Mouse (Mus musculus): ENCODE data around the gene Fras1.

Fras1 gene

DNA sequence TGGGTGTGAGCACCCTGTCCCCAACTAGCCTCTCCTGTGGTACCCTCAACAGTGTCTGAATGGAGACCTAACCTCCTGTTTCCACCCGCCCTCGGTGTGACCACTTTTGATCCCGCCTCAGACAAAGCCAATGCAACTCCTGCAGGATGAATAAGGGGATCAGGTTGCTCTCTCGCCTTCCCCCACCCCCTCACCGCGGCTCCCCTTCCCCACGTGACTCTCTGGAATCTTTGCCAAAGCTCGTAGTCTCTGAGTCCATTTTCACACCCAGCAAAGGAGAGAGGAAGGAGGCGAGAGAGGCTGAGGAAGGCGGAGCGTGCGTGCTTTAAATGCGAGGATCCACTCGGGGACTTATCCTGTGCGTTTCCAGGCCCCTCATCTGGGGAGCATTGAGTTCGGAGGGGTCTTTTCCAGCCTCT, at the start of gene Fras1:
TSS of gene Fras1 (plus strand) at position 389 of the 419 bp plus-strand sequence.
- peak; percentile 84 for DNase-seq (ENCODE audit: low read depth, low spot score)

DNA sequence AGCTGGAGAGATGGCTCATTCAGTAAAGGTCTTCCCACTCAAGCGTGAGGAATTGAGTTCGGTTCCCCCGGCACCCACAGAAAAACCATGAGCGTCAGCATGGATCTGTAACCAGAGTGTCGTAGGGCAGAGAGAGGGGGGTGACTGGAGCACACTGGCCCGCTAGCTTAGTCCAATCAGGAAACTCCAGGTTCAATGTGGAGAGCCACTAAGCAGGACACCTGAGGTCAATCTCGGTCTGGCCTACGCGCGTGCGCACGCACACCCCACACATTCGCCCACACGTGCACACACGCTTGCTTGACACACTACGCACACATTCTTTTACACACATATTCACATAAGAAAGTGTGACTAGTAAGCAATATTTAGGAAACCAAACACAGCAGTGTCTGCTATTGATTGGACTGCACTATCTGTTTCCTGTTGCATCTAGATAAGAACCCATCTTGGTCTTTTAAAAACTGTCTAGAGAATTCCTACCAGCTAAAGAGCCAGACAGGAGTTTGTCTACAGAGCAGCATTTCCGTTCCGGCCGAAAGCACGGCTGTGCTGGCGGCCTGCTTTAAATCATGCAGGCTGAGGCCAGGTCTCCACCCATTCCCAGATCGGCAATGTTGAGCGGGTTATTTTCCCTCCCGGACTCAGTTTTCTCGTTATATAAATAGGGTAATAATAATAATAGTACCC, 42.6 kb upstream of the Fras1 start:
- no peak for DNase-seq (ENCODE audit: low read depth, low spot score)

DNA sequence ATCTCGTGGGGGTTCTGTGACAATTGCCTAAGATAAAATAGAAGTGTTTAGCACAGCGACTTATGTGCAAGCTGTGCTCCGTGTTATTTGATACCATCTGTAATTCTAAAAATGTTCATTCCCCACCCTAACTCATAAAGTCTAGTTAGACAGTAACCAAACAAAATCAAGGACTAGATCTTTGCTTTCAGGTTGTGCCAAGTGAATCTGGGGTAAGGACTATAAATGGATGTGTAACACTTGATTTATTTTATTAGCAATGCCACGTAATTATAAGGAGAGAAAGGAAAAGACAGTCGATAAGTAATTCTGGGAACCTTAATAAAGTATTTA, 42.1 kb upstream of the Fras1 start:
- no peak for DNase-seq (ENCODE audit: low read depth, low spot score)

DNA sequence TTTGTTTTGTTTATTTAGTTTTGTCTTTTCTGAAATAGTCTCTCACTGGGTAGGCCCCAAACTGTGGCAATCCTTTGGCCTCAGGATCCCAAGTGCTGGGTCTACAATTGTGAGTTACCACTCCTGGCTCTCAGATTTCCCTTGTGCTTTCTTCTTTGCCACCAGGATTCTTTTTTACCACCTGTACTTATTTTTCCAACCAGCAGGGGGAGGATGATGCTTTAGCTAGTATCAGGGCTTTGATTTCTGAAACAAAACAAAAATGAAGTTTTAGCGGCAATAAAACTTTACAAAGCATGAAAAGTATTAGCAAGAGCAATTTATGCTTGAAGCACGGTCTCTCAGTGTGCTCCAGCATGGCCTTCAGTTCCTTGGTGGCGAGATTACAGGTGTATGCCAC, 39.8 kb upstream of the Fras1 start:
- DNase-seq (ENCODE audit: low read depth, low spot score), result peak; percentile 60

DNA sequence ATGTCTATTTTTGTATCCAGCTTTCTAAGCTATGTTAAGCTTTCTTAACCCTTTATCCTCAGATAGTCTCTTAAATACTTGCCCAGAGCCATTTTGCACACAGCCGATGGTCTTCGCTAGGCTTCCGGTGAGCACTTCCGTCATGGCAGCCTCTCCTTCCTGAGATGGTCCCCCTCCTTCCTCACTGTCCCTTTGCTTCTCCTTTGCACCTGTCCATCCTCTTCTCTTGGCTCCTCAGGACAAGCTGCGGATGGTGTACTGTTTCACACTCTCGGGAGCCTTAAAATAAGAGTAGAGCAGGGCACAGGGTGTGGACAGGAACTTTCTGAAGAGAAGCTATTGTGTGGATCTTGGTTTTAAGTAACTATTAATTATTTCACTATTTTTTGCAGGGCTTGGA, 33.2 kb upstream of the Fras1 start:
- no peak for DNase-seq (ENCODE audit: low read depth, low spot score)

DNA sequence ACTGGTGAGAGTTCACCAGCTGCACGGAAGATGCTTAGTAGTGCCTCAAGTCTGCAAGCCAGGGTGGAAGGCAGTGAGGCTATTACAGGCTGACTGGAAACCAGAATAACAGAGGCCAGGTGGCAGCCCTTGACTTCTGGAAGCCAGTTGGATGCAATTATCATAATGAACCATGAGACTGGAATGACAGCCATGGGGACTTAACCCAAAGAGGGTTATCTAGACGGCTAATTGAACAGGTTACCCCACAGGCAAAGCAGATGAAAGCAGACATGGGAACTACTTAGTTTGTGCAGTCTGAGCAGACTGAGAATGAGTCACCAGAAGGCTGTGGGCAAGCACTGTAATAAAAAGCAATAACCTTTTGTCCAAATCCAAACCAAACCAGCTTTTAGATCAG, 28.8 kb upstream of the Fras1 start:
- DNase-seq (ENCODE audit: low read depth, low spot score), result peak; percentile 5

DNA sequence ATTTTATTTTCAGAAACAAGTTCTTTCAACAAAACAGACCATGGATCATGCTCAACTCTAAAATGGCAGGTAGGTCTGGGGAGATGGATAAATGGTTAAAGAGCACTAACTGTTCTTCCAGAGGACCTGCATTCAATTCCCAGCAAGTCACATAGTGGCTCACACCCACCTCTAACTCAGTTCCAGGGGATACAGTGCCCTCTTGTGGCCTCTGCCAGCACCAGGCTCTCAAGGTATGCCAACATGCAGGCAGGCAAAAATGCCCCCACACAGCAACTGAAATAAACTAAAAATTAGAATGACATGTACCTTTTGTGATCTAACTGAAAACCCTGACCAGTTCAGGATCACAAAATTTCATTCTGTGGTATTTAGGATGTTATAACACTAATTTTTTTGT, 21.8 kb upstream of the Fras1 start:
- DNase-seq (ENCODE audit: low read depth, low spot score), result no peak

DNA sequence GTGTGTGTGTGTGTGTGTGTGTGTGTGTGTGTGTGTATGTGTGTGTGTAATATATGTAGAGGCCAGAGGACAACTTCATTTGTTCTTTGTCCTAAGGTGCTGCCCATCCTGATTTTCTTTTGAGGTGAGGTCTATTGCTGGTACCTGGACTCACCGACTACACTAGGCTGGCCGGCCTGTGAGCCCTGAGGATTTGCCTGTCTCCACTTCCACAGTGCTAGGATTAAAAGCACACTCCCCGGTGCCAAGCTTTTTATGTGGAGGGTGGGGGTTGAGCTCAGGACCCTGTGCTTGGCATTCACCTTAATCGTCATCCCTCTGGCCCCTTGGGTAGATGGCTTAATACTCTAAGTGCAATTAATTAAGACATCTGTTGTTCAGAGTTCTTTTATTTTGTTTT, 9.8 kb upstream of the Fras1 start:
- no peak for DNase-seq (ENCODE audit: low read depth, low spot score)

DNA sequence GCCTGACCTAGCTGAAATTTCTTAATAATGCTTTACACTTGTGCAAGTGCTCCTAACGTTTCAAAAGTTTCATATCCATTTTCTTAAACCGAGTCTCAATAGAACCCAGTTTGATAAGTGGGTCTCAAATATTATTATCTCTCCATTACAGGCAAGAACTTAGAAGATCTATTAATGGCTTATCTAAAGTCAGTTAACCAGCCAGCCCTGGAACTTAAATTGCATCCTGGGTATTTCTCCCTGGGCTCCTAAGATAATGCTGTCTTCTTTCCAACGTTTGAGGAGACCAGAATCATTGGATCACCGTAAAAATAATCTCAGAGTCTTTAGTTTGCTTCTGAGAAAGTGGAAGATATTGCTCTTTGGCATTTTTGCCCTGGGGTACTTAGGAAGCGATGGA, 8.2 kb upstream of the Fras1 start:
- no peak for DNase-seq (ENCODE audit: low read depth, low spot score)

DNA sequence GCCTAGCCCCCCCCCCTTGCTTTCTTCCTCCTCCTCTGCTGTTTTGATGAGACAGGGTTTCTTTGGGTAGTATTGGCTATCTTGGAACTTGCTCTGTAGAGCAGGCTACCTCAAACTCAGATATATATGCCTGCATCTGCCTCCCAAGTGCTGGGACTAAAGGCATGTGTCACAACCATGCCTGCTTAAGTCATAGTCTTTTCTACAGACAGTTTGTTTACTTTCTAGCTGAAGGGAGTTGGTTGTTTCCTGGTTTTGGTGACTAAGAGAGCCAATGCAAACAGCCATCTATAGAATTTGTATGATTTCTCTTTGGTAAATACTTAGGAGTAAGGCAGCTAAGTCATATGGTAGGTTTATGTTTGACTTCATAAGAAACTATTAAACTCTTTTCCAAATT, 6.5 kb upstream of the Fras1 start:
- DNase-seq (ENCODE audit: low read depth, low spot score), result no peak

DNA sequence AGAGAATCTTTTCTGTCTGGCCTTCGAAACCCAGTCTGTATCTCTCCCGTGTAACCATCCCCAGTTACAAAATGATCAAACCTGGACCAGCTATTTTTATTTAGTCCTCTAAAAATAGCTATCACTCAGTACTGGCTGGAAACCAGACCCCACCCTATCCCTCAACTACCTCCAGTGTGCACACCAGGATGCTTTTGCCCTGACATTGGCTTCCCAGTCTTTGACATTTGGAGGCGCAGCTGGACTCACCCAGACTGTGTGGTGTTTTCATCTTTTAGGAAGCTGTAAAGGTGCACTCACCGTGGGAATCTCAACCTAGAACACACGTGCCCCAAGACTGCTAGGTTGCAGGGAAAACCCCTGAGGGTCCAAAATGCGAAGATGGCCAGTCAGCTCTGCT, 649 bp upstream of the Fras1 start:
- DNase-seq (ENCODE audit: low read depth, low spot score), result no peak

DNA sequence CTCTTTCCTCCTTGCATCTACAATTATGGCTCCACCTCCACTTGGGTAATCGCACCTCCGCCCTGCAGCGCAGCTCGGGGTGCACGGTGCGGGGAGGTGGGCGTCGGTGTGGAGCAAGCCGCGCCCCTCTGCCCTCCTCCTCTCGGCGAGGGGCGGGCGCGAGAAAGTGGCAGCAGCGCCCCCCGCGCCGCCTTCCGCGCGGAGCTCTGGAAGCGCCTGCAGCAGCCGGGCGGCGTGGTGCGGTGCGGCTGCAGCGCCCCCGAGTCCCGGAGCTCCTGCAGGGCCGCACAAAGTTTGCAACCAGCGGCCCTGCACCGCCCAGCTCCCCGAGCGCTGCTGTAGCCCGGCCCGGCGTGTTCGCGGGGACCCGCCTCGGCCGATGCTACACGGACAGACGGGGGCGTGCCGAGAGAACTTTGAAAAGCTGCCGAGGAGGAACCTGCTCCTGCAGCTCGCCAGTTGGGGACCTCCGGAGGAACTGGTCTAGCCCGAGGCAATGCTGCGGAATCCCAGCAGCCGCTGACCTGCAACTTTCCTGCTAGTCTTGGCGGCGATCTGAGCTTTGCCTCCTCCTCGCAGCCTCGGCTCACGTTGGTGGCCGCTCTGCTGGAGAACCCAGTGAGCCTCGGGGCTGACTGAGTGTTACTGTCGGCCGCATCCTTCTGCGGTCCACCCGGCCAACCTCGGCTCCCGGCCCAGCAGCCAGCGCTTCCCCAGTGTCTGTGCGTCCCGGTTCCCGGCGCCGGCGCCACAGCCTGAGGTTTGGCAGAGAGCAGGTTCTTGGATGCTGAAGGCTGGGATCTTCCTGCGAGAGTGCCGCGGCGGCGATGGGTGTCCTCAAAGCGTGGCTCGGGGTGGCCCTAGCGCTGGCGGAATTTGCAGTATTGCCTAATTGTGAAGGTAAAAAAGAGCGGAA, 489 bp downstream of the Fras1 start:
- peak; percentile 78 for DNase-seq (ENCODE audit: low read depth, low spot score)

DNA sequence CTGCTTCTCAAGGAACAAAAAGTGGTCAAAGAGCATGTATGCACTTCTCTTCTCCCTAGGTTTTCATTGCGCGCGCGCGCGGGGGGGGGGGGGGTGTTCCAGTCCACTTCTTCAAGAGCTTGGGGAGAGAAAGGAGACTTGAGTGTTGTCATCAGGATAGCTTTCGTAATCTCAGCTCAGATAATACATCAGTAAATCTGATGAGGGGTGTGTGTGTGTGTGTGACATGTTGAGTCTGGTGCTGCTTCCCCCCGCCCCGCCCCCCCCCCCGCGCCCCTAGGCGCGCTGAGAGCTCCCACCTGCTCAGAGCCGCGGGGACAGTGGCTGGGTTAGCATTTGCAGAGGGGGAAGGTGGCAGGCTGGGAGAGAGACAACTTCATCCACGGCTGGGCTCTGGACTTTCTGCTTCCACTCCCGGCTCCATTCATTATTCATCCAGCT, 1.7 kb downstream of the Fras1 start:
- no peak for DNase-seq (ENCODE audit: low read depth, low spot score)

DNA sequence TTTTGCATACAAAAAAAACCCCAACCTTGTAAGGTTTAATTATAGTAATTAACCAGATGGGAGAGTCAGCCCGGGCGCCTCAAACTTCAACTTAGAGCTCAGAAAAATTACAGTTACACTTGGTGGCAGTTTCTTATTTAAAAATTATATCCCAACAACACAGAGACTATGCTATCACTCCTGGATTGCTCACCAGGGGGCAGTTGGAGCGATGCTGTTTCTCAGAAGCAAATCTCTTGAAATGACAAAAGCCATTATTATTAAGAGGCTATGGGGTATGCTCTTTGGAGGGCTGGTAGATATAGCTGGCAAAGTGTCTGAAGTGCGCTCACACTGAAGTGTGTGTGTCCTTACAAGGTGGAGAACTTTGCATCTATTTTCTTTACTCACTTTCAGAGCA, 2.5 kb downstream of the Fras1 start:
- DNase-seq (ENCODE audit: low read depth, low spot score), result no peak

DNA sequence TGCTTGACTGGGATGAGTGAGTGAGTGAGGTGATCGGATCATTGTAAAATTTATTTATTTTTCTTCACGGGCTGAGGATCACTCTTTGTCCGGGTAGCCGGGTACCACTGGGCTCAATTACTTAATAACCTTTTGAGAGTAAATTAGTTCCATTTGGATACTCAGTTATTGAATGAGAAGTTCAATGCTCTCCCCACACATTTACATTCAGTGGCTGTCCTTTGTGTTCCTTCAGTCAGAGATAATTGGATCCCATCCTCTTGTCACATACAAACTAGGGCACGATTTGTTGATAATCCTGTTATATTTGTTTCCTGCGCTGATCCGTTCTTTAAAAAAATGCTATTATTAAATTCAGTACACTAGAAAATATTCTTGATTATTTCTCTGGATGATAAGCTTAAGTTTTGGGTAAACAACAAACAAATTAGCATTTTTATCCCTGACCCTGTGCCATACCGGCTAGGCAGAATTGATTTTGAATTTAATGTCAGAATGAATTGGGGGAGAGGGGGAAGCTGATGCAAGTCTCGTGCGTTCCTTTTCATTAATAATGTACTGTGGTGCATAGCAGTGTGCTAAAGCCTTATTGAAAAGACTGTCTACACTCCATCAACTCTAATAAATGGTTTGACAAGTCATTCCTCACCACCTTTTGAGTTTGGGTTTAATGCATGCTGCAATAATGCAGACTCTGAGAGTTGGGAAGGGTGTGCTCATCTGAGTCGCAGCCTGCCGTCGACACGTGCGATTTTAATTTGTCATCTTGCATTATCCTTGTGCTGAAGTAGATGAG, 12.6 kb downstream of the Fras1 start:
- DNase-seq (ENCODE audit: low read depth, low spot score), result no peak

DNA sequence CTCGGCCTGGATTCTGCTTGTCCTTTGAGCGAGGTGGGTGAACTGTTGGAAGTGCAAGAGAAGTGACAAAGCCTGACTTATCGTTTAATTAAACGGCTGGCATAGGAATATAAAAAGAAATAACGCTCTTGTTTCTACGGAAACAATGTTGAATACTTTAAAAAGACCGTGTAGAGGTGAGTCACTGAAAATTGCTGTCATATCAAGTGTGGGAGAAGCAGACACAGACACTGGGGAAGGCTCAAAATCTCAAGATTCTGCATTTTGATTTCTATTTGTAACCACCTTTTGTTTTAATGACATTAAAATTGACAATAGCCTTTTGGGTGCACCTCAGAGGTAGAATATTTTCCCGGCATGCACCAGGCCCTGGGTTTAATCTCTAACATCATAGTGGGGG, 14.6 kb downstream of the Fras1 start:
- DNase-seq (ENCODE audit: low read depth, low spot score), result no peak

DNA sequence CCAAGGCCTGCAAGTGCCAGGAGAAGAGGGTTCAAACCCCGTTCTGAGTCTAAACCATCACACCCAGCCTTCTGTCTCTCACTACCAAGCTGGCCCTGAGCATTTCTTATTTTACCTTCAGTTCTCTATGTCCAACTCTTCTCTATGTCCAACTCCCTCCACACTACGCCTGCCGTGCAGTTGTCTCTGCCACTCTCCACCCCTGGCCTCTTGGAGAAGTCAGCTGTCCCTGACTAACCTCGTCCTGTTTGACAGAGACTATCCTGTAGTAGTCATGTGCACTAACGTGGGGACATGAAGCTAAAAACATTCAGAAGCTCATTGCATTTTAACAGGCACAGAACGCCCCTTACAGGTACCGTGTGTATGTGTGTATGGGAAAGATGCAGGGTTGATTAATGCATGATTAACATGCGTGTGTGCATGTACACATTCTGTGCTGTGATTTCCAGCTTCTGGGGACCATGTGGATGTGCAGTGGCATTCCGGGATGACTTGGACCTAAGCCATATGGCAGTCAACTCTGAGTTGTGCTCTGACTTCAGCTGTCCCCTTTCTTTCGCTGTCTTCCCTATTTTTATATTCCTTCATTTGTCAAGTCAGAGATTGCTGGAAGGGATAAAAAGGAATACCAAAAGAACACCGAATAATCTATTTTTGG, 16.3 kb downstream of the Fras1 start:
- DNase-seq (ENCODE audit: low read depth, low spot score), result no peak

DNA sequence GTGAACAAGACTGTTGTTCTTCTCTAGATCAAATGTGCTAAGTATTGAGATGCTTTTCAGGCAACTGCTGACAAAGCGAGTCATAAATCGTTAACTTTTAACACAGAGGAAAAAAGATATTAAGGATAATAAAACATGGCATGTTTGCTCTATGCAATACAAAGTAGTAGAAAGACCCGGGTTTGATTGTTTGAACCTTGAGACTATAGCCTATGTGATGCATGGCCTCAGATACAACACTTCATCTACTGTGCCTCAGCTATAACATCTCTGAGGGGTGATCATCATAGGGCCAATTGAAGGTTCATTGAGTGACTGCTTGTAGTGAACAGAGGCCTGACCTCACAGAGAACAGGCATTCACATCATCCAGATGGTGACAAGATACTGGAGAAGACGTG, 17.3 kb downstream of the Fras1 start:
- no peak for DNase-seq (ENCODE audit: low read depth, low spot score)

DNA sequence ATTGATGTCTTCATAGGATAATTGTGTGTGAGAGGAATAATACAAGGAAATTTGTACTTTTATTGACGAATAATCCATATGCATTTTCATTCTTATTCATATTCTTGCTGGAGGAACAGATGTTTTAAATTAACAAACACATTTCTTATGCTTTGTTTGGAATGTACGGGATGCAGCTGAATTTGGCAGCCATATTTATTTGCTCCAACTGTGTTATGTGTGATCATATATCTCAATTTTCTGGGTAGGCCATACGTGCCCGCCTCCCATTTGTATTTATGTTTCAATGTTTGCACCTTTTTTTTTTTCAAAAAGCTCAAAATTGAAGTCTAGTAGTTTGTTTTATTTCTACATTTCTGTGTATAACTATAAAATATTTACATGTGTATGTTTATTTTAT, 21.2 kb downstream of the Fras1 start:
- no peak for DNase-seq (ENCODE audit: low read depth, low spot score)

DNA sequence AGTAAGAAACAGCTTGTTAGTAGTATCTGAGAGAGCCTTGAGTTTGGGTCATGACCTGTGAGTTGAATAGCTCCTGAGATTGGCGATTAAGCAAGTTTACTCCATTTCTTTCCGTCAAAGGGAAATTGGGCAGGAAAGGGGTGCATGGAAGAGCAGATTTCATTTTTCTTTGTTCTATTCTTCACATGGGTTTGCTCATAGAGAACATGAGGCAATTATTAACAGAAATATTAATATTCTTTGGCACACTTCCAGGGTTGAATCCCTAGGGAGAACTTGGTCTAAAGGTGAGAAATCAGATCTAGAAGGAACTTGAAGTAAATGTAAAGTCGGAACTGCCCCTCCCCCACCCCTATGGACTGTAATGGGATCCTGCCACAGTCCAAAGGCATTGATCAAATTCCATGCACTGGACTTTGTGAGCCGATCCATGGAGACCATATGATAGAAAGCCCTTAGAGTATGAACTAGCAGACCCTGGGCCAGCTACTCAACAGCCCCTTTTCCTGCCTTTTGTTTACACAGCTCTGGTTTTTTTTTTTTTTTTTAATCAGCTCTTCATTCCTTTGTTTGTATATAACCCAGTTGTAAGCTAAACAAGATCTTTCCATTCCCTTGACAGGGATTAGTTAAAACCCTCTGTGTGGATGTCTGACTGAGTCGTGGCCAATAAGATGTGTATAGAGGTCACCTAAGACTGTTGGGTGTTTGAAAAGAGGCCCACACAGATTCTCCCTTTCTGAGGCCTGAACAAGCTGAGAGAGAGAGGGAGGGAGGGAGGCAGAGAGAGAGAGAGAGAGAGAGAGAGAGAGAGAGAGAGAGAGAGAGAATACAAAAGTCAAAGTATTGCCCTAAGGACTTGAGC, 22.3 kb downstream of the Fras1 start:
- no peak for DNase-seq (ENCODE audit: low read depth, low spot score)

DNA sequence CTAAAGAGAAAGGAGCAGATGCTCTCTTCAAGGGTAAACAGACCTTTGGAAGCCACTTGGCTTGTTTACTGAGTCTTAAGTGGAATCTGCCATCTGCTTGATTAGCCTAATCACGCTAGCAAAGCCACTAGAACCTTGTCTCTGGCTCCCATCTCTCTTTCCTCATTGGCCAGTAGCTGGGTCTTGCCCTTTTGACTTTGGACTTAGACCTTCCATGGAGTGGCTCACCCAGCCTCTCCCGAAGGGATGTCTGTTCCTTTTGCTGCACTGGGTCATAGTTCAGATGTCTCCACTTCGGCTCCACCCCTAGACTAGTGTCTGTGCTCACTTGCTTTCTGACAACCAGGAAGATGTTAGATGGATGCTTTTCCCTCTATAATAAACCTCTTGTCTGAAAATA, 28.8 kb downstream of the Fras1 start:
- DNase-seq (ENCODE audit: low read depth, low spot score), result no peak
